Mouse (Mus musculus): ENCODE results near the gene Csad.

GRCm38 (mm10) chr15:102230408-102231321 is 26.1 kb upstream of the Csad start:
- TF ChIP-seq CTCF (conservative IDR thresholded peaks at IDR 0.05; ENCODE audit: low read length), result no peak
- TF ChIP-seq NANOG (IDR thresholded peaks at IDR 0.05; ENCODE audit: borderline replicate concordance, low read length), result no peak

All from E14TG2a.4 (cell line).